Mouse (Mus musculus) heart, embryonic 14.5 days (tissue): Measurements from ENCODE around the gene Cnot3. TPM values are rescaled to one million over a fixed set of nuclear protein-coding genes. Genes with fewer than 3 reads are reported as not detected.
A peak's percentile ranks its signal among the peaks of the same experiment; 100 is the strongest.

ENCODE experiments used
- ATAC-seq: fragments of 200-750 bp; cut with Nextera tagmentation; 2 replicates; pipeline ENCODE4 v1.8.0; 2017; ENCODE audit warnings: low read depth, moderate TSS enrichment; ENCODE audit not compliant: insufficient number of reproducible peaks, insufficient read depth, low FRiP score
- H3K27ac ChIP-seq, 2 experiments: fragments of 200-500 bp in 1 of 2; fragments of 300-500 bp in 1 of 2; sonication (generic) in 1 of 2; replicated peaks in 1 of 2; 2 replicates each; pipeline ENCODE4 v1.5.1; 2012 to 2014; ENCODE audit warnings: low read depth in 2 of 2, low read length in 2 of 2, control low read depth in 1 of 2, mild to moderate bottlenecking in 1 of 2, mixed read lengths in 1 of 2; ENCODE audit not compliant: control insufficient read depth in 1 of 2, insufficient read depth in 1 of 2
- H3K27me3 ChIP-seq: fragments of 300-500 bp; sonication (generic); 2 replicates; pipeline ENCODE4 v1.6.1; 2014; ENCODE audit warnings: mild to moderate bottlenecking, low read length, control low read depth; ENCODE audit not compliant: control insufficient read depth, insufficient read depth
- H3K36me3 ChIP-seq: fragments of 300-500 bp; sonication (generic); 2 replicates; pipeline ENCODE4 v1.6.1; 2014; ENCODE audit warnings: mild to moderate bottlenecking, control low read depth, low read length, mixed read lengths; ENCODE audit not compliant: control insufficient read depth, insufficient read depth
- H3K4me1 ChIP-seq, 2 experiments: fragments of 200-500 bp in 1 of 2; fragments of 300-500 bp in 1 of 2; sonication (generic) in 1 of 2; 2 replicates each; pipeline ENCODE4 v1.6.1; 2012 to 2014; ENCODE audit warnings: low read length in 2 of 2, control low read depth in 1 of 2, mixed read lengths in 1 of 2; ENCODE audit not compliant: control insufficient read depth in 2 of 2, insufficient read depth in 2 of 2
- H3K4me2 ChIP-seq: fragments of 300-500 bp; sonication (generic); 2 replicates; pipeline ENCODE4 v1.6.1; 2014; ENCODE audit warnings: mild to moderate bottlenecking, low read length
- H3K4me3 ChIP-seq, 2 experiments: fragments of 200-500 bp in 1 of 2; fragments of 300-500 bp in 1 of 2; sonication (generic) in 1 of 2; 2 replicates each; pipeline ENCODE4 v1.5.1; 2012 to 2014; ENCODE audit warnings: low read length in 2 of 2, mild to moderate bottlenecking in 2 of 2, control low read depth in 1 of 2, low read depth in 1 of 2, moderate library complexity in 1 of 2; ENCODE audit not compliant: control insufficient read depth in 1 of 2, insufficient read depth in 1 of 2
- H3K9ac ChIP-seq: fragments of 300-500 bp; sonication (generic); 2 replicates; pipeline ENCODE4 v1.6.1; 2014; ENCODE audit warnings: mild to moderate bottlenecking, low read length
- H3K9me3 ChIP-seq: fragments of 300-500 bp; sonication (generic); 2 replicates; pipeline ENCODE4 v1.6.1; 2016; ENCODE audit warnings: low read length, control low read depth; ENCODE audit not compliant: control insufficient read depth
- WGBS: fragments of 180-500 bp; shearing (Covaris S2); extraction: QIAGEN DNeasy Blood & Tissue Kit; methylation state at CpG from one replicate; pipeline ENCODE4 v1.1.7; 2014; 5-methylcytosine and 5-hydroxymethylcytosine counted together
- polyA plus RNA-seq: library from polyadenylated mRNA; unstranded; fragments of >200 nt; fragmentation: Nextera tagmentation; extraction: Ambion mirVana; gene quantifications from 2 replicates; pipeline ENCODE4 v1.2.1, GENCODE M21; 2014

The Cnot3 gene
- polyA plus RNA-seq, 1 experiment from 2014 or later = 30.4 TPM

DNA sequence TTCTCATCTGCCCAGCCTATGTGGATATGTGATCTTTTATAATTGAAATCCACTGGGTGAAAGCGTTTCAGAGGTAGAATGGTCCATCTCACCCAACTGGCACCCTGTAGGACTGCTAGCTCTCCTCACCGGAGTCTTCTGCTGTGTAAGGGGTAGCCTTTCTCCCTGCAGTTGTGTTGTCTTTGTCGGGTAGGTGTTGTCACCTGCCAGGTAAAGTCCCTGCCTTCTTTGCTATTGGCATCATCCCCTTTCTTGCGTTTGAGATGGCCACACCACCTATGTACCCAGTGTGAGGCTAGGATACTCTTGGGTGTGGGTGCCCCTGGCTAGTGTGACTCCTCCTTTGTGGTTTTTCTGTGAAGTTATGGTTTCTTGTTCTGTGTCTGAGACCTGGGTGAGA lies 1.6 kb downstream of the Cnot3 start:
- peak overlapping the region; percentile 90 to 93 for H3K4me3 ChIP-seq
- 58% methylated on average over 4 of the region's 4 CpGs for WGBS
- peaks cover 27% of the 10 kb centered on the region for H3K36me3 ChIP-seq
- no peaks in the 10 kb centered on the region for H3K27me3 ChIP-seq
- H3K9ac ChIP-seq = peak overlapping the region; percentile 98
- peak overlapping the region; percentile 80 for H3K4me2 ChIP-seq
- ATAC-seq = no peak
- no peaks in the 10 kb centered on the region for H3K9me3 ChIP-seq
- peaks cover 12 to 24% of the 10 kb centered on the region in 2 experiments for H3K4me1 ChIP-seq
- no peak overlapping the region for H3K27ac ChIP-seq

DNA sequence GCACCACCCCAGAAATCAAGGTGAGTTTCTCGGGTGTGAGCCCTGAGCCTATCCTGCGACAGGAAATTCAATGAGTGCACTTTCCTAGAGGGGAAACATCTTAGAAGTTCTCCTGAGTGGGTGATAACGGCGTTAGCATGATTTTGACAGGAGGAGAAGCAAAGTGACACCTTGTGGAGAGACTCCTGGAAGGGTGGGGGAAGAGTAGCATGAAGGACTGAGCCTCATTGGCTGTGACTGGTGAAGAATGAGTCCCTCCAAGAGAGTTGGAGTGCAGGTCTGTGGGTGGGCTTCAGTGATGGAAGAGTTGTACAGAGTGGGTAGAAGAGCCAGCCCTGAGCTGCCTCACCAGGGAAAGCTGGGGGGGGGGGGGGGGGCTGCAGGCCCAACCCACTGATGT lies 11.9 kb downstream of the Cnot3 start:
- Histone ChIP-seq H3K9ac (no peak overlapping the region), H3K9me3 (no peaks in the 10 kb centered on the region), H3K4me3 (no peak overlapping the region), H3K4me1 (no peaks in the 10 kb centered on the region), H3K4me2 (no peak overlapping the region), H3K27me3 (no peaks in the 10 kb centered on the region), H3K27ac (no peak overlapping the region), H3K36me3 (peaks cover 100% of the 10 kb centered on the region)
- WGBS = 76% methylated on average over 4 of the region's 4 CpGs
- no peak for ATAC-seq

DNA sequence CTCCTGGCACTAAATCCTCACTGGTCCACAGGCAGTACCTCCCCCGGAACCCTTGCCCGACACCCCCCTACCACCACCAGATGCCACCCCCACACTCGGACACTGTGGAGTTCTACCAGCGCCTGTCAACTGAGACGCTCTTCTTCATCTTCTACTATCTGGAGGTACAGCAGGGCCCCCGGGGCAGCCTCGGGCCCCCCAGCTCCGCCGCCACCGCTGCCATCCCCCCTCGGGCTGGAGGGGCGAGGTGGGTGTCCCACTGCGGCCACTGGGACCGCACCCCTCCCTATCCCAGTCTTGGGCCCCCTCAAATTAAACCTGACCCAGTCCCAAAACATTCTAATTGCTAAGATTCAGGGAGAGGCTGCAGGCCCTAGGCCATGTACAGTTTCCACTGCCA lies 13.5 kb downstream of the Cnot3 start:
- H3K4me3 ChIP-seq = no peak overlapping the region
- ATAC-seq = no peak
- peaks cover 100% of the 10 kb centered on the region for H3K36me3 ChIP-seq
- H3K4me2 ChIP-seq = no peak overlapping the region
- H3K27ac ChIP-seq = no peak overlapping the region
- H3K4me1 ChIP-seq = peaks cover 0 to 2% of the 10 kb centered on the region in 2 experiments; a peak in 1 of 4 replicates
- 92% methylated on average over 14 of the region's 14 CpGs for WGBS
- H3K9ac ChIP-seq = no peak overlapping the region
- H3K27me3 ChIP-seq = no peaks in the 10 kb centered on the region
- no peaks in the 10 kb centered on the region for H3K9me3 ChIP-seq

DNA sequence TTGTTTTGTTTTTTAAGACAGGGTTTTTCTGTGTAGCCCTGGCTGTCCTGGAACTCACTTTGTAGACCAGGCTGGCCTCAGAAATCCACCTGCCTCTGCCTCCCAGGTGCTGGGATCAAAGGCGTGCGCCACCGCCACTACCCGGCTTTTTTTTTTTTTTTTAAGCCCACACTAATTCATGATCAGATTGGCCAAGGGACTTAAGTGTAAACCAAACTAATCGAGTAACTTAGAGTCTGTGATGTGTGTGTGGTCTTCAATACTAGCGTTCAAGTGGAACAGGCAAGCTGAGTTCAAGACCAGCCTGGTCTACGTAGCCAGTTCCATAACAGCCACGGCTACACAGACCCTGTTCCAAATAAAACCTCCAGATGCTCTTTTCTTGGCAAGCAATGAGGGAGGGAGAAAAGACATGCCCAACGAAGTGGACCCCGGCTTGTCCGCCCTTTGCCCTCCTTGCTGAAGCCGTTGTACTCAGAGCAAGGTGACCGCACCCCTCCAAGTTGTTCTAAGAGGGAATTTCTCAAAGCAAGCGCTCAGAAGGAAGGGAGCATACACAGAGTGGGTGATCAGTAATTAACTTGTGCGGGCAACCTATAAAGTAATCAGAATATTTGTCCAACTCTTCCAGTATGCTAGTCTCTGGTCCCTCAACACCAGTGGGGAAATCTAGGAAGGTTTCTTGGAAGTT lies 19.6 kb downstream of the Cnot3 start:
- H3K9ac ChIP-seq = peak overlapping the region; percentile 96
- peak overlapping the region; percentile 66 to 78 for H3K4me3 ChIP-seq
- H3K4me2 ChIP-seq = peak overlapping the region; percentile 70
- ATAC-seq = no peak
- no peaks in the 10 kb centered on the region for H3K27me3 ChIP-seq
- peak overlapping the region; percentile 82 to 91 for H3K27ac ChIP-seq
- no peaks in the 10 kb centered on the region for H3K9me3 ChIP-seq
- H3K36me3 ChIP-seq = peaks cover 40% of the 10 kb centered on the region
- H3K4me1 ChIP-seq = peaks cover 12 to 18% of the 10 kb centered on the region in 2 experiments
- WGBS = 25% methylated on average over 15 of the region's 15 CpGs

DNA sequence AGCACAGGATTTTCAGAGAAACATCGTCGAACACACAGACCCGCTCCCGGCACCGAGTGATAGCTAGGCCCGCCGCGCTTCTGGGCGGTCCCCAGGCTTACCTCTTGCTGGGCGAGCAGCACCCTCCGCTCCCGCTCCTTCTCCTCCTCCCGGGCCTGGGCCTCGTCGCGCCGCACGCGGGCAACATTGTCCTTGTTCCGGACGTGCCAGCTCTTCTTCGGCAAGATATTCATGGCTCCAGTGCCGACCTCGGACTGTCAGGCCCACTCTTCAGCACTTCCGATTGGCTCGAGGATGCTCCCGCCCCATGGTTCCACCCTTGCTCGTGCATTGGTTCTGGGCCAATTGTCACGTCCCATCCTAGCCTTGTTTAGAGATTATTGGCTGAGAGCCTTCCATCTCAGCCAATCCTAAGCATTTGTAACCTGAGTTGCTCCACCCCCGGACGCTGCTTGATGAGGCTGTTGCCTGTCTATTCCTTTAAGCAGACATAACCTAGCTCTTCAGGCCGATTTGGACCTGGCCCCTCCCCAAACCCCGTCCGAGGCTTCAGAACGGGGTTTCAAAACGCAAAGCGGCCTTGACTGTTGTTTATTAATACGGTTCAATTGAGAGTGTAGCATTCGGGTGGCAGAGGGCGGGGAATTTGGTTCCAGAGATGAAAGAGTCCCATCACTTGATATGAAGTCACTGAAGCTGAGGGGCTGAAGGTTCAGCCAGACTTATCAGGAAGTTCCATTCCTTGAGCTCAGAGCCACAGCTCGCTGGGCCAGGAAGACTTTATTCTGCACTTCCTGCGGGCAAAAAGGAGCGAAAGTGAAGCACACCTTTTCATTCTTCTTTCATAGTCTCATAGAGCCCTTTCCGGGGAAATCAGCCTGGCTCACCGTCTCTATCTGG lies 20.4 kb downstream of the Cnot3 start, which contains the start of gene Leng1:
TSS of gene Leng1 (minus strand) at position 626 of the 900 bp plus-strand sequence.
- peaks cover 32% of the 10 kb centered on the region for H3K36me3 ChIP-seq
- peak within 1 kb of the TSS; percentile 66 to 78 for H3K4me3 ChIP-seq
- H3K4me2 ChIP-seq = peak within 1 kb of the TSS; percentile 70
- no peaks in the 10 kb centered on the region for H3K27me3 ChIP-seq
- WGBS = 3% methylated on average over 45 of the region's 45 CpGs
- peak; percentile 97 for ATAC-seq
- H3K27ac ChIP-seq = peak within 1 kb of the TSS; percentile 88 to 91
- peak within 1 kb of the TSS; percentile 96 for H3K9ac ChIP-seq
- peaks cover 12 to 18% of the 10 kb centered on the region in 2 experiments for H3K4me1 ChIP-seq
- no peaks in the 10 kb centered on the region for H3K9me3 ChIP-seq

DNA sequence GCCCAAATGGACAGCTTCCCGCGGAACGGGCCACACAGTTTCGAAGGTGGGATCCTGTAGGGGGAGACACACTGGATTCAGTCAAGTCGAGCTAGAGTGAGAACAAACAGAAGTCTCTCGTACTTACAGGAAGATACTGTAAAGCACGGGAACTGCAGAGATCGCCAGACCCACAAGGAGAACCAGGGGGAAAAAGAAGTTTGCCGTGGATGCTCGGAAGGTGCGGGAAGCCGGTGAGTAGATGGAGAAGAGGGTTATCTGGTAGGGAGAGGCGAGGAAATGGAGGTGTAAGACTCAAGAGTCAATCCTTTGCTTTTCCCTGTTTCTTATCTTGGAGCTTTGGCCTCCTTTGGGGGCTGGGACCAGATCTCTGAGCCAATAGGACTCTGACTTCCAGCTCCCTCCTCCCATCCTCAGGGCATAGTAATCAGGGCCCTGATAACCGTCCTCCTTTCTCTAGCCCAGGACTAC lies 21.9 kb downstream of the Cnot3 start:
- Histone ChIP-seq H3K4me2 (peak overlapping the region; percentile 62), H3K27ac (0 out of 4 replicates have a peak overlapping the region, but pooled peaks of 1 of the 2 experiments have one; percentile 14), H3K27me3 (no peaks in the 10 kb centered on the region), H3K4me3 (peak overlapping the region; percentile 17 to 29), H3K9ac (peak overlapping the region; percentile 56), H3K9me3 (no peaks in the 10 kb centered on the region), H3K36me3 (peaks cover 17% of the 10 kb centered on the region), H3K4me1 (peaks cover 12 to 18% of the 10 kb centered on the region in 2 experiments)
- WGBS = 5% methylated on average over 14 of the region's 14 CpGs
- ATAC-seq = no peak

DNA sequence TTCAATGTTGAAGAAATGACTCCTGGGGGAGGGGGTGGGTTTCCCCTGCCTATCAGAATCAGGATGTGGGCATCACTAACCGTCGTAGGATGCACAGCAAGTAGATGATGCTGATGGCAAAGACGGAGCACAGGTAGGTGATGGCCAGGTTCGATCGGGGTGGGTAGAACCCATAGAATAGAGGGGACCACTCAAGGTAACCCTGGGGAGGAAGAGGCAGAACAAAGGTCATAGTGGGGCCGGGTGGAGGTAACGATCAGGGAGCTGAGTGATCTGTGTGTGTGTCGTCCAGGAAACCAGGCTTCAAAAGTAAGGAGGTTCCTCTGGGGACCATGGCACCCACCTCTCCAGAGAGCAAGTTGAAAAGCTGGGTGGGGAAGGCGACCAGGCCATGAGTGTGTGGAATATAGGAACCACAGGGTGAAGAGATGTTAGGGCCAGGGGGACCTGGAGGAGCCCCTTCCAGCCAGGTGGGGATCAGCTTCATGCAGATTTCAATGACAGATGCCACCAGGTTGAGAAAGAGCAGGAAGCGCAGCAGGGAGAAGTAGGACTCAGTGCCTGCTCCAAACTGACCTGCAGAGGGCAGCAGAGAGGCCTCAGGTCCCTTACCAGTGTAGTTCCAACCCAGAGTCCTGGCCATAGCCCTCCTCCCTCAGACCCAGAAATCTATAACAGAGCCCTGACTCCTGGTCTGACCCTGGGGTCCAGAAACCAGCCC lies 29.6 kb downstream of the Cnot3 start:
- WGBS = 62% methylated on average over 10 of the region's 10 CpGs

More for the DNA sequence above, 29.6 kb downstream of the Cnot3 start:
- no peaks in the 10 kb centered on the region for H3K4me1 ChIP-seq
- H3K36me3 ChIP-seq = 0 out of 2 replicates have a peak, but pooled peaks cover 4% of the 10 kb centered on the region
- H3K9me3 ChIP-seq = no peaks in the 10 kb centered on the region
- no peak overlapping the region for H3K4me2 ChIP-seq
- no peak overlapping the region for H3K27ac ChIP-seq
- H3K9ac ChIP-seq = no peak overlapping the region
- no peak overlapping the region for H3K4me3 ChIP-seq
- no peaks in the 10 kb centered on the region for H3K27me3 ChIP-seq
- no peak for ATAC-seq
